Mouse (Mus musculus) heart, adult 2 months (tissue): Measurements from ENCODE around the gene Shroom3. TPM values are rescaled to one million over a fixed set of nuclear protein-coding genes. Genes with fewer than 3 reads are reported as not detected.

Source experiments
- DNase-seq, 2 experiments: peaks; one replicate each; pipeline ENCODE4 v3.0.0; 2021
- H3K27ac ChIP-seq: fragments of 200-600 bp; 2 replicates; pipeline ENCODE4 v1.8.1; 2022
- H3K27me3 ChIP-seq: fragments of 200-500 bp; 2 replicates; pipeline ENCODE4 v1.6.1; 2012; ENCODE audit warnings: mild to moderate bottlenecking, low read length, inconsistent platforms, mixed read lengths; ENCODE audit not compliant: control insufficient read depth, insufficient read depth
- H3K36me3 ChIP-seq: fragments of 200-500 bp; 2 replicates; pipeline ENCODE4 v1.6.1; 2012; ENCODE audit warnings: low read length, inconsistent platforms; ENCODE audit not compliant: control insufficient read depth, insufficient read depth
- H3K4me1 ChIP-seq: fragments of 200-500 bp; 2 replicates; pipeline ENCODE4 v1.6.1; 2011; ENCODE audit warnings: low read length; ENCODE audit not compliant: control insufficient read depth, insufficient read depth
- H3K4me3 ChIP-seq: fragments of 200-600 bp; 2 replicates; pipeline ENCODE4 v1.8.1; 2022
- H3K79me2 ChIP-seq: fragments of 200-500 bp; replicated peaks from 2 replicates; pipeline ENCODE4 v1.6.1; 2012; ENCODE audit warnings: mild to moderate bottlenecking, inconsistent platforms, low read length, moderate library complexity, mixed read lengths; ENCODE audit not compliant: control insufficient read depth, insufficient read depth
- H3K9ac ChIP-seq: fragments of 200-500 bp; 2 replicates; pipeline ENCODE4 v1.6.1; 2012; ENCODE audit warnings: low read depth, mild to moderate bottlenecking, control low read depth, inconsistent platforms, low read length, mixed read lengths
- CTCF ChIP-seq: fragments of 200-600 bp; IDR thresholded peaks from 2 replicates; pipeline ENCODE4 v1.8.1; 2022; ENCODE audit warnings: antibody characterized with exemption, mild to moderate bottlenecking, moderate library complexity
- EP300 ChIP-seq: fragments of 200-500 bp; IDR thresholded peaks from 2 replicates; pipeline ENCODE4 v1.6.1; 2011; ENCODE audit warnings: low read depth, low read length, control low read depth; ENCODE audit not compliant: insufficient read depth
- POLR2A ChIP-seq: fragments of 200-500 bp; IDR thresholded peaks from 2 replicates; pipeline ENCODE4 v1.6.1; 2011; ENCODE audit warnings: mild to moderate bottlenecking, low read depth, low read length, control low read depth; ENCODE audit not compliant: insufficient read depth
- WGBS: fragments of 180-500 bp; shearing (Covaris S2); methylation state at CpG from one replicate; pipeline ENCODE4 v1.1.7; 2018; 5-methylcytosine and 5-hydroxymethylcytosine counted together
- intact Hi-C: fragments of 180-260 bp; cut with DNase I; formaldehyde crosslinking; loops from one replicate; pipeline ENCODE4 v1.15.1; 2025
- polyA plus RNA-seq: library from polyadenylated mRNA; depleted of rRNA; stranded (reverse); fragments of >200 nt; gene quantifications from 2 replicates; pipeline ENCODE4 v1.2.3, GENCODE M21; 2012
- total RNA-seq, 2 experiments: library from RNA; stranded (reverse); gene quantifications; 2 replicates each; pipeline ENCODE4 v1.2.3; 2021

Gene Shroom3
- total and polyA plus RNA-seq, 3 experiments = 32.8 to 38.5 (median 32.8) TPM

DNA sequence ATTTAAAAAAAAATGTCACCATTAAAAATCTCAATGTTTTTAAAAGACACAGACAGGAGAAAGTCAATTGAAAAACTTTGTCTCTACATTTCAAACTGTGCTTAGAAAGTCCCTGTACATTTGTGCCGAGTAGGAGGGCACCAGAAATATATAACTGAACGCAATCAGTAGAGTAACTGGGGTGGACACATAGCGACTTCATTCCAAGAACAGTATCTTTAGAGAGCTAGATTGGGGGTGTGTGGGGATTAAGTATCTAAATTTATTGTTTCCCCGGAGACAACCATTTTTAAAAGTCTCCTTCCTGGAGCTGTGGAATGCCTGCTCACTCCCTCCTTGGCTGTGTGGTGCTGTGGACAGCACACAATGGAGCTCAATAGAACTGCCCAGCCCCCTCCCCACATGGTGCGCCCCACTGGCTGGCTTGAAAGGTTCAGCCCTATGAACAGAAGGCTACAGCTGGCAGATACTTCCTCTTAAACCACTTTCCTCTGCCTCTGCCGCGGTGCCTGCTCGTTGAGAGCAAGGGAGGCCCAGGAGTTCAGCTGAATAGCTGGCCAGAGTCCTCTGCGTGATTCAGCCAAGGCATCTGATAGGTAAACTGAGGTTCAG is 127.8 kb downstream of the Shroom3 start:
- 20% methylated on average over 9 of the region's 9 CpGs for WGBS
- H3K27me3 ChIP-seq = no peaks in the 10 kb centered on the region
- H3K79me2 ChIP-seq = no peaks in the 10 kb centered on the region
- H3K27ac ChIP-seq = peak overlapping the region; percentile 38; the same call in 1 of the 2 replicates
- intact Hi-C loops = loop anchor here (5.0 kb wide), 2 partner anchors 46 to 69 kb away; no protein-coding TSS in a partner anchor
- DNase-seq = no peak
- H3K4me3 ChIP-seq = no peak overlapping the region
- H3K9ac ChIP-seq = no peak overlapping the region
- no peak for TF ChIP-seq POLR2A
- TF ChIP-seq CTCF = no peak
- no peak for TF ChIP-seq EP300
- no peaks in the 10 kb centered on the region for H3K4me1 ChIP-seq
- no peaks in the 10 kb centered on the region for H3K36me3 ChIP-seq

DNA sequence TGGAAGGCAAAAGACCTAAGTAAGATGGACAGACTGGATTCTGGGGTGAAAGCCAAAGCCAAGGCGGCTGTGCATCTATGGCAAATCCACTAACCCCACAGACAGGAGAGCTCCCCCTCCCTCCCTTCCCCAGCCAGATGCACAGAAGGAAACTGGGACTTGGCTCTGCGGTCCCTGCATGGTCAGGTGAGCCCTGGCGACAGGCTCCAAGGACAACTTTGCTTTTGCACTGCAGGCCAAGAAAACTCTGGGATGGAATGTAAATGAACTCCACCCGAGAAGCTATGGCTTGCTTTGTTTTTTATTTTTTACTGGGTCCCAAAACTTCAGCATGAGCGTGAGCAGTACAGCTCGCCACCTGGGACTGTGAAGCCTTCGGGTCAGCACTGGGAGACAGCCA is 128.5 kb downstream of the Shroom3 start:
- peak overlapping the region; percentile 31; the same call in 1 of the 2 replicates for H3K9ac ChIP-seq
- no peaks in the 10 kb centered on the region for H3K79me2 ChIP-seq
- DNase-seq = peak; percentile 32 to 55
- no peak overlapping the region for H3K4me3 ChIP-seq
- intact Hi-C loops = loop anchor here (5.0 kb wide), 2 partner anchors 46 to 69 kb away; no protein-coding TSS in a partner anchor
- H3K4me1 ChIP-seq = no peaks in the 10 kb centered on the region
- no peaks in the 10 kb centered on the region for H3K36me3 ChIP-seq
- 43% methylated on average over 7 of the region's 7 CpGs for WGBS
- TF ChIP-seq EP300 = no peak
- TF ChIP-seq CTCF = no peak
- TF ChIP-seq POLR2A = no peak
- peak overlapping the region; percentile 75 for H3K27ac ChIP-seq
- H3K27me3 ChIP-seq = no peaks in the 10 kb centered on the region

DNA sequence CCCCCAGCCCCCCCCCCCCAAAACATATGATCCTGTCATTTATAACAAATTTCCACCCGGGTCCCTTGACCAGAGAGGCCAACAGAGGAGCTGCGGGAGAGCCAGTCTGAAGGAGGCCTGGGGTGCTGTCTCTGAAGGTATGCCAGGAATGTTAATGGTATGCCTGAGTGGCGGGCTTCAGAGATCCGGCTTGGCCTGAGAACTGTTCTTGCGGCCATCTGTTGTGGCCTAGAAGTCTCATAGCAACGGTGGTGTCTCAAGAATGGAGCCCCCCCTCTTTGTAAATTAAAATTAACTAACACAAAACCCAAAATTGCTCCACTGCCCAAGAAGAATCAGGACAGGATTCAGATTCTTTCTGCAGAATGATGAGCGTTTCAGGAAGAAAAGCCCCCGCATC is 129.7 kb downstream of the Shroom3 start:
- intact Hi-C loops = loop anchor here (5.0 kb wide), 2 partner anchors 44 to 71 kb away; no protein-coding TSS in a partner anchor
- TF ChIP-seq CTCF = no peak
- TF ChIP-seq POLR2A = no peak
- no peak for TF ChIP-seq EP300
- 25% methylated on average over 8 of the region's 8 CpGs for WGBS
- H3K4me3 ChIP-seq = no peak overlapping the region
- no peaks in the 10 kb centered on the region for H3K36me3 ChIP-seq
- no peaks in the 10 kb centered on the region for H3K4me1 ChIP-seq
- no peak overlapping the region for H3K9ac ChIP-seq
- H3K27me3 ChIP-seq = no peaks in the 10 kb centered on the region
- no peaks in the 10 kb centered on the region for H3K79me2 ChIP-seq
- no peak overlapping the region for H3K27ac ChIP-seq
- DNase-seq = peak in 1 of 2 experiments; percentile 33

DNA sequence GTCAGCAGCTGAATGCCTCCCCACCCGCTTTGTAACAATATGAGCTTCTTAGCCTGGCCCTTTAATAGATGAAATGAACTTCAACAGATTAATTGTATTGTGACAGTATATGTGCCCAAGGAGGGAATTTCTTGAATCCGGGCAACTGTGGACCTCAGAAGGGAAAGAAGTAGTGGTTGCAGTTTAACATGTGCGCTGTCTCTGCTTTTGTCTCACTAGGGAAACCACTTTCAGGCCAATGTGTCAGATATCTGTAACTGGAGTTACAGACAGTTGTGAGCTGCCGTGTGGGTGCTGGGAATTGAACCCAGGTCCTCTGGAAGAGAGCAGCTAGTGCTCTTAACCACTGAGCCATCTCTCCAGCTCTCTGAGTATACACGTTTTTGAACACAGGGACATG is 130.3 kb downstream of the Shroom3 start:
- no peaks in the 10 kb centered on the region for H3K4me1 ChIP-seq
- intact Hi-C loops = loop anchor here (5.0 kb wide), 2 partner anchors 44 to 71 kb away; no protein-coding TSS in a partner anchor
- H3K27ac ChIP-seq = no peak overlapping the region
- H3K79me2 ChIP-seq = no peaks in the 10 kb centered on the region
- H3K4me3 ChIP-seq = no peak overlapping the region
- WGBS = 78% methylated on average over 5 of the region's 5 CpGs
- H3K27me3 ChIP-seq = no peaks in the 10 kb centered on the region
- H3K36me3 ChIP-seq = no peaks in the 10 kb centered on the region
- H3K9ac ChIP-seq = no peak overlapping the region
- DNase-seq = no peak
- no peak for TF ChIP-seq CTCF
- TF ChIP-seq POLR2A = no peak
- TF ChIP-seq EP300 = no peak

DNA sequence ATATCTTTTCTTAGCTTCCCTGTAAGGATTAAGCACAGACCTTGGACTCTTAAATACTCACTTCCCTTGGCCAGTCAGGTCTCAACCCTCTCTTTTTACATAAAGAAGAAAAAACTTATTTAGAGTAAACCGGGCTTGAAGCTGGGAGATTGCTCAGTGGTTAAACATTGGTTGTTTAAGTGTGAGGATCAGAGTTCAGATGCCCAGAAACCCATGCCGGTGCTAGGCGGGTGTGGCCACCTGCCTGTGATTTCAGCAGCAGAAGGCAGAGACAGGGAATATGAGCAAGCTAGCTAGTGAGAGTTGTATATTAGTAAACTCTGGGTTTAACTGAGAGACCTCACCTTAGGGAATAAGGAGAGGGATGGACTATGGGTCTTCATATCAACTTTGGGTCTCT is 131.4 kb downstream of the Shroom3 start:
- Histone ChIP-seq H3K27ac (no peak overlapping the region), H3K36me3 (no peaks in the 10 kb centered on the region), H3K27me3 (no peaks in the 10 kb centered on the region), H3K9ac (no peak overlapping the region), H3K4me1 (no peaks in the 10 kb centered on the region), H3K4me3 (no peak overlapping the region), H3K79me2 (no peaks in the 10 kb centered on the region)
- WGBS = 91% methylated on average over 3 of the region's 3 CpGs
- DNase-seq = no peak
- TF ChIP-seq POLR2A = no peak
- TF ChIP-seq CTCF = no peak
- TF ChIP-seq EP300 = no peak
- intact Hi-C loops = loop anchor here (5.0 kb wide), 2 partner anchors 43 to 72 kb away; no protein-coding TSS in a partner anchor

DNA sequence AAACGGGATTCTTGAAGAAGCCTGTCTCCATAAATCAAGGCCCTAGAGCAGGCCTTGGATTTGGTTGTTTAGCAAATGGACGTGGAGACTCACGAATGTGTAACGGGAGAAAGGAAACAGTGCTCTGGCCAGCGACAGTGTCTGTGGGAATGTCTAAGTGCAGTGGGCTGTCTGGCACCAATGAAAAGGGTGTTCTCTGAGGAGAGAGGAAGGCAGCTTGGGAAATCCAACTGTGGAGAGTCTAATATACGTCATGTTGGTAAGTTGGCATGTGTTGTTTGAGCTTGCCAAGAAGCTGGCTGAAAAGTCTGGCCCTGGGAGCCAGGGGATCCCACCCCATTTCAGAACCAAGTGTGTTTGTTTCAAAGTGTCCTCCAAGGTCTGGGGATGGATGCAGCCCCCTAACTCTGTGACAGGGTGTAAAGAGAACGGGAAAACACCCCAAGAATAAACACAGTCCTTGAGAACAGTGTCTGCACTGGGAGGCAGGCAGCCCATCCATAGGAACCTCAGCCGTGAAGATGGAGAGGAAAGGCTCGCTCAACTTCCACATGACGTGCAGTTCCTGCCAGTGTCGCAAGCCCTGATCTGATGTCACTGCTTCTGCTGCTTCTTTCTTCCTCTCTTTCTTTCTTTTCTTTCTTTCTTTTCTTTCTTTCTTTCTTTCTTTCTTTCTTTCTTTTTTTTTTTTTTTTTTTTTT is 134.0 kb downstream of the Shroom3 start:
- TF ChIP-seq POLR2A (no peak), CTCF (no peak), EP300 (no peak)
- no peak for DNase-seq
- H3K4me3 ChIP-seq = no peak overlapping the region
- H3K36me3 ChIP-seq = no peaks in the 10 kb centered on the region
- 64% methylated on average over 11 of the region's 11 CpGs for WGBS
- H3K4me1 ChIP-seq = no peaks in the 10 kb centered on the region; the same call in none of the 2 replicates
- intact Hi-C loops = no loop called here
- H3K27ac ChIP-seq = no peak overlapping the region
- no peaks in the 10 kb centered on the region for H3K27me3 ChIP-seq
- no peaks in the 10 kb centered on the region for H3K79me2 ChIP-seq
- no peak overlapping the region for H3K9ac ChIP-seq
